Mouse (Mus musculus) heart, adult 9 months (tissue): Measurements from ENCODE around the gene Dnah17.

Experiments used
- DNase-seq, 2 experiments: peaks; one replicate each; pipeline ENCODE4 v3.0.0; 2022; ENCODE audit warnings: low spot score in 2 of 2

The Dnah17 gene

GRCm38 (mm10) chr11:117972656-117973558 lies 157.5 kb downstream of the Dnah17 start:
- no peak for DNase-seq
